Mouse (Mus musculus): Measurements from ENCODE around the gene Zdhhc12. TPM values are rescaled to one million over a fixed set of nuclear protein-coding genes. Genes with fewer than 3 reads are reported as not detected.
"Not testable (repeated sequence)": the region's sequence is repeated elsewhere in the genome, so short reads cannot be mapped to it uniquely, and the experiment has no call there.

The Zdhhc12 gene
- polyA plus RNA-seq, 1 experiment from 2014 or later: 28.0 TPM

DNA sequence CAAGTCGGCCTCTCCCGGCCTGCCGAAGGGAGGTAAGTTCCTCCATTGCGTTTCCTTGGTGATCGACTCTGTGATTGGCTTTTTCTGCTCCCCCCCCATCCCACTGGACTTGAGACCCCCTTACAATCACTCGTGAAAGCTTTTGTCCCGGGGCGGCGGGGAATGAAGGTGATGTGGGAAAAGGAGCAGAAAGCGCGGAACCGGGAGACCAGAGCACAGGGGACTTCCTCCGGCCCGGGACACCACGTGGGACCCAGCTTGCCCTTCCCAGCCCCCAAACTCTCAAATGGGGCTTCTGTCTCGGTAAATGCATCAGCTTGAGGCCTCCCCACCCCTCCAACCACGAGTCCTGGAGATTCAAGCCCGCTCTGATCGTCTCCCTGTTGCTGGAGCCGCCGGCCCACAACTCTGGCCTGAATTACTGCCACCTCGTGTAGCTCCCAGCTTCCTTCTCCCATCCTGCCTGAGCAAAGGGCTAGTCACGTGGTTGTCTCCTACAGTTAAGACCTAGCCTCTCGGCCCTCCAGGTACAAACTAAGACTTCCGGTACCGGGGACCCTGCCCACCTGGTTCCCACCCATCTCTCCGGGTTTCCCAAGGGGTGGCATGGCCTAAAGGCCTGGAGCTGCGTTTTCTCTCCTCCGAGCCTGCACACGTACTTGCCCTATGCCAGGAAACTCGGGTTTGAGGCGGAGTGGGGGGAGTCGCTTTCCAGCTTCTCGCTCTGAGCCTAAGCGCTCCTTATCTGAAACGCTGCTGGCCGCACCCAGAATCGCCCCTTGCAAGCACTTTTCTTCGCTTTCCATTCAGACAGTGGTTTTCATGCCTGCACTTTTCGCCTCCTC lies 31.0 kb downstream of the Zdhhc12 start:
- Histone ChIP-seq H3K9ac (ENCODE audit: low read length) (peak overlapping the region; percentile 81), H3K4me3 (ENCODE audit: low read depth, low read length) (peak overlapping the region; percentile 65), H3K4me1 (ENCODE audit: control insufficient read depth, insufficient read depth, low read length) (peaks cover 28% of the 10 kb centered on the region), H3K27ac (ENCODE audit: low read depth, low read length) (peak overlapping the region; percentile 87), H3K4me2 (peak overlapping the region; percentile 95), H3K27me3 (ENCODE audit: control insufficient read depth, insufficient read depth, low read length) (no peaks in the 10 kb centered on the region), H3K36me3 (ENCODE audit: control insufficient read depth, insufficient read depth, low read length) (no peaks in the 10 kb centered on the region), H3K9me3 (ENCODE audit: control insufficient read depth, low read length) (no peaks in the 10 kb centered on the region)
- ATAC-seq (ENCODE audit: low FRiP score) (0 out of 2 replicates have a peak, but pooled peaks have one; percentile 12), DNase-seq (ENCODE audit: low spot score, missing footprints) (peak; percentile 98)
- under 1% methylated on average over 40 of the region's 40 CpGs for WGBS

DNA sequence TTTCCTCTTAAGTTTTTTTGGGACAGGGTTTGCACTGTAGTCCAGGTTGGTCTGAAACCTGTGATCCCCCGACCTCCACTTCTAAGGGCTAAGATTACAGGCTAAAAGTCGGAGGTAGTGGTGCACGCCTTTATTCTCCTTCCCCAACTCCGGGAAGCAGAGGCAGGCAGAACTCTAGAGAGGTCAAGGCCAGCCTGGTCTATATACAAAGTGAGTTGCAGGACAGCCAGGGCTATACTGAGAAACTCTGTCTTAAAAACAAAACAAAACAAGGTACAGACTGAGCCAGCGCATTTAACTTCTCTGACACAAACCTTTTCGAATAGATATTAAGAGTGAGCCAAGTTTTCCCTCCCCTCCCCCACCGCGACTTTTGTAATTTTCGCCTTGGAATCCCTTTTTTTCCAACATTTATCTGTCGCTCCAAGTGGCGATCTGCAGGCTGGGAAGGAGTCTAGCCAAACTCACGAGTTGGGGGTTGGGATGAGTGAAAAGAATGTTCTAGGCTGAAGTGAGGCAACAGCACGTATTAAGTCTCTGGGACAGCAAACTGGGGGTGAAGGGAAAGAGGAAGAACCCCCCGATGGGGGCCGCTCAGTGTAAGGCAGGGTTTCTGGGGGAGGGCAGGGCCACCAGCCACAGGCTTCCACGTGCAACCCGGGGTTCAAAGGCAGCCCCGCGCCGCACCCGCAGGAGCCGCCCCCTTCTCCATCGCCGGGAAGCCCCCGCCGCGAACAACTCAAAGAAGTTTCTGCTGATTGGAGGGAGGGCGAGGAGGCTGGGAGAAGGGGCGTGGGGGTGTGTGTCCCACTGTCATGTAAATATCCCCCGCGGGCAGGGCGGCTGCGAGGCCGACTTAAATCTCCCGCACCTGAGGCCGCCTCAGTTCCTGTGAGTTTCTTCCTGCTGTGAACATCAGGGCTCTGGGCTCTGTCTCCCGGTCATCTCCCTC lies 32.0 kb downstream of the Zdhhc12 start:
- ATAC-seq (ENCODE audit: low FRiP score): peak; percentile 9; the same call in 1 of the 2 replicates
- 9% methylated on average over 35 of the region's 37 CpGs for WGBS
- H3K27ac ChIP-seq (ENCODE audit: low read depth, low read length): peak overlapping the region; percentile 87
- H3K36me3 ChIP-seq (ENCODE audit: control insufficient read depth, insufficient read depth, low read length): no peaks in the 10 kb centered on the region
- H3K9ac ChIP-seq (ENCODE audit: low read length): peak overlapping the region; percentile 81
- peak overlapping the region; percentile 95 for H3K4me2 ChIP-seq
- H3K4me3 ChIP-seq (ENCODE audit: low read depth, low read length): peak overlapping the region; percentile 65
- H3K9me3 ChIP-seq (ENCODE audit: control insufficient read depth, low read length): no peaks in the 10 kb centered on the region
- H3K4me1 ChIP-seq (ENCODE audit: control insufficient read depth, insufficient read depth, low read length): peaks cover 31% of the 10 kb centered on the region
- DNase-seq (ENCODE audit: low spot score, missing footprints): peak; percentile 96
- no peaks in the 10 kb centered on the region for H3K27me3 ChIP-seq (ENCODE audit: control insufficient read depth, insufficient read depth, low read length)

DNA sequence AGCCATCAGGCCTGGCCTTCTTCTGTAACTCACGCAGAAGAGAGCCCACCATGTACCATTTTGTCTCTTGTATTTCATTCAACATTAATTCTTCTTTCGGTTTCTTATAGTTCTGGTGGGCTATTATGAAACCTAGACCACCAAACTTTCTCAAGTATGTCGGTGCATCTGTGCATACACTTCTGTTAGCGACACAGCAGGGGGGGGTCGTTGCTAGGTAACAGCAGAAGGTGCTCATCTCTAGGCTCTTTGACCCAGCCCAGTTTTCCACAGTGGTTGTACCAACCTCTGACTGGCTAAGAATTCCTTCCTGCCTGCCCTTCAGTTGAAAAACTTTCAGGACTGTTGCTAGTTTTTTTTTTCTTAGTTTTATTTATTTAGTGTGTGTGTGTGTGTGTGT lies 35.0 kb downstream of the Zdhhc12 start:
- H3K4me1 ChIP-seq (ENCODE audit: control insufficient read depth, insufficient read depth, low read length): peaks cover 13% of the 10 kb centered on the region
- no peaks in the 10 kb centered on the region for H3K9me3 ChIP-seq (ENCODE audit: control insufficient read depth, low read length)
- H3K4me2 ChIP-seq: no peak overlapping the region
- H3K36me3 ChIP-seq (ENCODE audit: control insufficient read depth, insufficient read depth, low read length): no peaks in the 10 kb centered on the region
- no peak overlapping the region; the same call in 1 of the 2 replicates for H3K27ac ChIP-seq (ENCODE audit: low read depth, low read length)
- no peak overlapping the region for H3K9ac ChIP-seq (ENCODE audit: low read length)
- H3K27me3 ChIP-seq (ENCODE audit: control insufficient read depth, insufficient read depth, low read length): no peaks in the 10 kb centered on the region
- ATAC-seq (ENCODE audit: low FRiP score) (no peak), DNase-seq (ENCODE audit: low spot score, missing footprints) (no peak)
- WGBS: 35% methylated on average over 5 of the region's 5 CpGs
- H3K4me3 ChIP-seq (ENCODE audit: low read depth, low read length): no peak overlapping the region

DNA sequence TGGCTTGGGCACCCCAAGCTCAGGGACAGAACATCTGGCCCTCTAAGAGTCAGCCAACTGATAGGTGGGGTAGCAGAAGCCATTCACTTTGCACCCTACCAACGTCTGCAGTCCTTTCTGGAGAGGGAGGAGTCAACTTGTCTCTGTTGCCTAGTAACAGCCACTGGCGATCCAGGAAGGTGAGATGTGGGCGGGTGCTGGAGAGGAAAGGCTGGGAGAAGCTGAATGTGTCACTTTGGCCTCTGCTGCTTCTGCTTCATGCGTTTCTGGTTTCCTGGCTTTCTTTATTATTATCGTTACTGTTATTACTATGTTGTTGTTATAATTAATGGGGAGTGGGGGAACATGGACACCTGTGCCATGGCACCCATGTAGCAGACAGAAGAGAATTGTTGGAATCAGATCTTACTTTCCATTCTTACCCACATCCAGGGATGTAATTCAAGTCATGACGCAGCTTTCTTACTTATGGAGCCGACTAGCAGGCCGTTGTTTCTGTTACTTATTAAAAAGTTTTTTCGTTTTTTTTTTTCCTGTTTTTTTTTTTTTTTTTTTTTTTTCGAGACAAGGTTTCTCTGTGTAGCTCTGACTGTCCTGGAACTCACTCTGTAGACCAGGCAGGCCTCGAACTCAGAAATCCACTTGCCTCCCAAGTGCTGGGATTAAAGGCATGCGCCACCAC lies 36.1 kb downstream of the Zdhhc12 start, which contains the start of gene Set:
TSS of gene Set (plus strand) at position 156 of the 682 bp plus-strand sequence.
- no peaks in the 10 kb centered on the region for H3K9me3 ChIP-seq (ENCODE audit: control insufficient read depth, low read length)
- H3K4me2 ChIP-seq: no peak within 1 kb of the TSS
- WGBS: 47% methylated on average over 11 of the region's 12 CpGs
- no peak within 1 kb of the TSS; the same call in 1 of the 2 replicates for H3K27ac ChIP-seq (ENCODE audit: low read depth, low read length)
- no peak within 1 kb of the TSS for H3K4me3 ChIP-seq (ENCODE audit: low read depth, low read length)
- no peaks in the 10 kb centered on the region for H3K27me3 ChIP-seq (ENCODE audit: control insufficient read depth, insufficient read depth, low read length)
- DNase-seq (ENCODE audit: low spot score, missing footprints) (no peak), ATAC-seq (ENCODE audit: low FRiP score) (no peak)
- H3K9ac ChIP-seq (ENCODE audit: low read length): no peak within 1 kb of the TSS
- H3K36me3 ChIP-seq (ENCODE audit: control insufficient read depth, insufficient read depth, low read length): no peaks in the 10 kb centered on the region
- peaks cover 6% of the 10 kb centered on the region for H3K4me1 ChIP-seq (ENCODE audit: control insufficient read depth, insufficient read depth, low read length)

DNA sequence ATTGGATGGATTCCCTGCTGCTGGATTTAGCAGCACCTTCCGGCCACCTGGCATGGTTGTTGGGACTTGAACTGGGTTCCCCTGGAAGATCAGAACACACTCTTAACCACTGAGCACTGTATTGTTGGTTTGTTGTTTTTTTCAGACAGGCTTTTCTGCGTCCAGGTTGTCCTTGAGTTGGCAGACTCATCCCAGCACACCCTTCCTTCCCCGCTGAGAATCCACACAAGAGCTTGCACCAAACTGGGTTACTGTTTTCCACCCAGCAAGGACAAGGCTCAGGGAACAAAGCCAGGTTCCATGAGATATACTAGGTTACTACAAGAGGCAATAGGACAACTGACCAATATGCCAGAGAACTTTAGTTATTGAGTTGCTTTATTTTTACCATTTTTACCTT lies 36.7 kb downstream of the Zdhhc12 start:
- no peaks in the 10 kb centered on the region for H3K9me3 ChIP-seq (ENCODE audit: control insufficient read depth, low read length)
- no peak overlapping the region for H3K4me3 ChIP-seq (ENCODE audit: low read depth, low read length)
- ATAC-seq (ENCODE audit: low FRiP score): no peak
- 90% methylated on average over 3 of the region's 3 CpGs for whole genome bisulfite sequencing
- H3K9ac ChIP-seq (ENCODE audit: low read length): no peak overlapping the region
- no peak for DNase-seq (ENCODE audit: low spot score, missing footprints)
- H3K4me1 ChIP-seq (ENCODE audit: control insufficient read depth, insufficient read depth, low read length): peaks cover 6% of the 10 kb centered on the region
- H3K4me2 ChIP-seq: no peak overlapping the region
- no peaks in the 10 kb centered on the region for H3K36me3 ChIP-seq (ENCODE audit: control insufficient read depth, insufficient read depth, low read length)
- no peaks in the 10 kb centered on the region for H3K27me3 ChIP-seq (ENCODE audit: control insufficient read depth, insufficient read depth, low read length)
- H3K27ac ChIP-seq (ENCODE audit: low read depth, low read length): no peak overlapping the region

DNA sequence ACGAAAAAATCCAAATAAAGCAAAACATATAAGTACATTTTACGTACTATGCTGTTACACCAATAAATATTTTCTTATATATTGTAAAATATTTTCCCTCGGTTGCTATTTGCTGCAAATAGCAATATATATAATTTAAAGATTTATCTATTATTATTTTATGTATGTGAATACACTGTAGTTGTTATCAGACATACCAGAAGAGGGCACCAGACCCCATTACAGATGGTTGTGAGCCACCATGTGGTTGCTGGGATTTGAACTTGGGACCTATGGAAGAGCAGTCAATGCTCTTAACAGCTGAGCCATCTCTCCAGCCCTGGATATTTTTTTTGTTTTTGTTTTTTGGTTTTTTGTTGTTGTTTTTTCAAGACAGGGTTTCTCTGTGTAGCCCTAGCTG lies 38.1 kb downstream of the Zdhhc12 start:
- not testable (repeated sequence) for H3K4me2 ChIP-seq; DNase-seq (ENCODE audit: low spot score, missing footprints); H3K4me1 ChIP-seq (ENCODE audit: control insufficient read depth, insufficient read depth, low read length); H3K4me3 ChIP-seq (ENCODE audit: low read depth, low read length); H3K9ac ChIP-seq (ENCODE audit: low read length); ATAC-seq (ENCODE audit: low FRiP score); H3K27ac ChIP-seq (ENCODE audit: low read depth, low read length); H3K9me3 ChIP-seq (ENCODE audit: control insufficient read depth, low read length); H3K27me3 ChIP-seq (ENCODE audit: control insufficient read depth, insufficient read depth, low read length); H3K36me3 ChIP-seq (ENCODE audit: control insufficient read depth, insufficient read depth, low read length)
- WGBS: 95% methylated on average over 3 of the region's 3 CpGs

DNA sequence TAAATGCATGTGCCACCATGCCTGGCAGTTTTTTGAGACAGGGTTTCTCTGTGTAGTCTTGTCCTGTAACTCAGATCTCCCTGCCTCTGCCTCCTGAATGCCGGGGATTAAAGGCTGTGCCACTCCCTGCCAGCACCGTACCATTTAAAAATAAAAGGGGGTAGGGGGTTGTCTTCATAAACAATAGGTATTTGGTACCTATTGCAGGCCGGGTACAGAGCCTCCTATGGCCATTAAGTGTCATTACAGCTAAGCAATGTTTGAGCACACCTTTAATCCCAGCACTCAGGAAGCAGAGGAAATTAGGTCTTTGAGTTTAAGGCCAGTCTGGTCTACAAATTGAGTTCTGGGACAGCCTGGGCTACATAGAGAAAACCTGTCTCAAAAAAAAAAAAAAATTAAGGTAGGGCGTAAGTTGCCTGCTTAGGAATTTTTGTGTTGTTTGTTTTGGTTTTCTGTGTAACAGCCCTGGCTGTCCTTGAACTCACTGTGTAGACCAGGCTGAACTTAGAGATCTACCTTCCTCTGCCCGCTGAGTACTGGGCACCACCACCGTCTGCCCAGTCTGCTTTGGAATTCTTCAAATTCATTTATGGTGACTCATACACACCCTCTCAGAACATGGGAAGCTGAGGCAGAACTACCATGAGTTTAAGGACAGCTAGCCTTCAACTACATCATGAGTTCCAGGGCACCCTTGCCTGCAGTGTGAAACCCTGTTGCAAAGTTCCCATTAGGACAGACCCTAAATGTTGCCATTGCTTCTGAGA lies 41.3 kb downstream of the Zdhhc12 start:
- Histone ChIP-seq H3K27ac (ENCODE audit: low read depth, low read length) (no peak overlapping the region), H3K4me1 (ENCODE audit: control insufficient read depth, insufficient read depth, low read length) (no peaks in the 10 kb centered on the region), H3K27me3 (ENCODE audit: control insufficient read depth, insufficient read depth, low read length) (no peaks in the 10 kb centered on the region), H3K36me3 (ENCODE audit: control insufficient read depth, insufficient read depth, low read length) (no peaks in the 10 kb centered on the region), H3K9ac (ENCODE audit: low read length) (no peak overlapping the region), H3K4me3 (ENCODE audit: low read depth, low read length) (no peak overlapping the region), H3K4me2 (no peak overlapping the region), H3K9me3 (ENCODE audit: control insufficient read depth, low read length) (no peaks in the 10 kb centered on the region)
- no peak for ATAC-seq (ENCODE audit: low FRiP score)
- 51% methylated on average over 6 of the region's 6 CpGs for WGBS
- peak; percentile 81 for DNase-seq (ENCODE audit: low spot score, missing footprints)

DNA sequence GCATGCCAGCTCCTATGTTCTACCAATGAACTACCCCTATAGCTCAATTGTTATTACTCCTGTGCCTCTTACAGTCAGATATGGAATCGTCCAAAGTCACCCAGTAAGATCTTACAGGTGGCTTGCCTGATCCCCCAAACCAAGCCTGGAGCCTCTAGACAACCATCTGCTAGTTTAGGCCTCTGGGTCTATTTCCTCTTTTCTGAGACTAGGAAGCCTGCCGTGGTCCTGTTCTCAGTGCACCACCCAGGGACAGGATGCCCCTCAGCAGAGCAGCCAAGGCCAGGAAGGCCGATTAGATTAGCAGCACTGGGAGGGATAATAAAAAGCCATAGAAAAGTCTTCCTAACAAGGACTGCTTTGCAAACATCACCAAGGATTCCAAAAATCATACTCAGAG lies 43.6 kb downstream of the Zdhhc12 start:
- ATAC-seq (ENCODE audit: low FRiP score) (no peak), DNase-seq (ENCODE audit: low spot score, missing footprints) (peak; percentile 80)
- 90% methylated on average over 3 of the region's 3 CpGs for WGBS
- Histone ChIP-seq H3K9ac (ENCODE audit: low read length) (no peak overlapping the region), H3K4me1 (ENCODE audit: control insufficient read depth, insufficient read depth, low read length) (no peaks in the 10 kb centered on the region), H3K36me3 (ENCODE audit: control insufficient read depth, insufficient read depth, low read length) (no peaks in the 10 kb centered on the region), H3K4me2 (no peak overlapping the region), H3K27me3 (ENCODE audit: control insufficient read depth, insufficient read depth, low read length) (no peaks in the 10 kb centered on the region), H3K4me3 (ENCODE audit: low read depth, low read length) (no peak overlapping the region), H3K9me3 (ENCODE audit: control insufficient read depth, low read length) (no peaks in the 10 kb centered on the region), H3K27ac (ENCODE audit: low read depth, low read length) (no peak overlapping the region)

Data from midbrain, embryonic 11.5 days (tissue).